Mouse (Mus musculus) embryonic fibroblast, embryonic 13.5 days (primary cell): ENCODE data around the gene Ret. TPM values are rescaled to one million over a fixed set of nuclear protein-coding genes. Genes with fewer than 3 reads are reported as not detected.

Experiments
- H3K27ac ChIP-seq: 2 replicates; pipeline ENCODE4 v1.5.1; 2012; ENCODE audit warnings: low read length, control low read depth, inconsistent platforms; ENCODE audit not compliant: insufficient read depth
- H3K4me1 ChIP-seq: 2 replicates; pipeline ENCODE4 v1.6.1; 2011; ENCODE audit warnings: low read length; ENCODE audit not compliant: control insufficient read depth, insufficient read depth
- H3K4me3 ChIP-seq: 2 replicates; pipeline ENCODE4 v1.5.1; 2011; ENCODE audit warnings: mild to moderate bottlenecking, control low read depth, low read length; ENCODE audit not compliant: insufficient read depth
- CTCF ChIP-seq: IDR thresholded peaks from 2 replicates; pipeline ENCODE4 v1.5.1; 2011; ENCODE audit warnings: mild to moderate bottlenecking, control low read depth, low read length, moderate library complexity, borderline replicate concordance; ENCODE audit not compliant: insufficient read depth
- POLR2A ChIP-seq: IDR thresholded peaks from 2 replicates; pipeline ENCODE4 v1.6.1; 2011; ENCODE audit warnings: low read depth, mild to moderate bottlenecking, control low read depth, low read length, moderate library complexity
- polyA plus RNA-seq: library from polyadenylated mRNA; stranded (reverse); fragments of >200 nt; gene quantifications from 2 replicates; pipeline ENCODE4 v1.2.4, GENCODE M21; 2011; ENCODE audit warnings: low read depth; ENCODE audit not compliant: missing spikeins, insufficient read length

Gene Ret
- polyA plus RNA-seq, 1 experiment = 0.35 TPM

- no peak for TF ChIP-seq POLR2A
- TF ChIP-seq CTCF = no peak
- Histone ChIP-seq H3K4me1 (peaks cover 18% of the 10 kb centered on the region), H3K4me3 (no peak overlapping the region), H3K27ac (peak overlapping the region; percentile 82)
These were observed 67.5 kb downstream of the Ret start for GRCm38 (mm10) chr6:118130022-118130421.

GRCm38 (mm10) chr6:118127827-118128487 lies 69.6 kb downstream of the Ret start:
- Histone ChIP-seq H3K4me1 (peaks cover 21% of the 10 kb centered on the region), H3K4me3 (no peak overlapping the region), H3K27ac (no peak overlapping the region)
- no peak for TF ChIP-seq POLR2A
- TF ChIP-seq CTCF = no peak

GRCm38 (mm10) chr6:118127198-118127597 lies 70.3 kb downstream of the Ret start:
- H3K27ac ChIP-seq = peak overlapping the region; percentile 5; the same call in 1 of the 2 replicates
- TF ChIP-seq POLR2A (no peak), CTCF (no peak)
- peaks cover 26% of the 10 kb centered on the region for H3K4me1 ChIP-seq
- H3K4me3 ChIP-seq = no peak overlapping the region

GRCm38 (mm10) chr6:118126577-118126976 lies 70.9 kb downstream of the Ret start:
- peaks cover 29% of the 10 kb centered on the region for H3K4me1 ChIP-seq
- H3K4me3 ChIP-seq = no peak overlapping the region
- H3K27ac ChIP-seq = no peak overlapping the region
- TF ChIP-seq POLR2A (no peak), CTCF (no peak)

GRCm38 (mm10) chr6:118122767-118123166 lies 74.8 kb downstream of the Ret start:
- peaks cover 19% of the 10 kb centered on the region for H3K4me1 ChIP-seq
- H3K4me3 ChIP-seq = no peak overlapping the region
- H3K27ac ChIP-seq = peak overlapping the region; percentile 67
- TF ChIP-seq POLR2A (no peak), CTCF (no peak)

- TF ChIP-seq CTCF = no peak
- TF ChIP-seq POLR2A = no peak
- Histone ChIP-seq H3K4me1 (no peaks in the 10 kb centered on the region), H3K27ac (no peak overlapping the region), H3K4me3 (no peak overlapping the region)
These were observed 85.7 kb downstream of the Ret start for GRCm38 (mm10) chr6:118111810-118112209.

Other genes starting within 250 kb of the Ret start
- not detected in 2 replicates for gene Rasgef1a, start 186.3 kb downstream of the Ret start, polyA plus RNA-seq
- gene Csgalnact2, start 58.6 kb downstream of the Ret start, polyA plus RNA-seq = 25.1 and 32.6 TPM in 2 replicates
- gene Bms1, start 221.8 kb upstream of the Ret start, polyA plus RNA-seq = 38.0 and 39.6 TPM in 2 replicates